Mouse (Mus musculus) stomach, embryonic 16.5 days (tissue): Measurements from ENCODE around the gene Pum1. TPM values are rescaled to one million over a fixed set of nuclear protein-coding genes. Genes with fewer than 3 reads are reported as not detected.

Experiments
- ATAC-seq: fragments of 200-750 bp; cut with Nextera tagmentation; 2 replicates; pipeline ENCODE4 v1.8.0; 2017; ENCODE audit warnings: moderate number of reproducible peaks, moderate TSS enrichment; ENCODE audit not compliant: insufficient read depth, low FRiP score
- H3K27ac ChIP-seq: fragments of 300-500 bp; sonication (generic); 2 replicates; pipeline ENCODE4 v1.5.1; 2014; ENCODE audit warnings: low read length
- H3K27me3 ChIP-seq: fragments of 300-500 bp; sonication (generic); 2 replicates; pipeline ENCODE4 v1.6.1; 2014; ENCODE audit warnings: low read length, control low read depth, mixed read lengths; ENCODE audit not compliant: control insufficient read depth, insufficient read depth
- H3K36me3 ChIP-seq: fragments of 300-500 bp; sonication (generic); 2 replicates; pipeline ENCODE4 v1.6.1; 2014; ENCODE audit warnings: low read length; ENCODE audit not compliant: control insufficient read depth, insufficient read depth
- H3K4me1 ChIP-seq: fragments of 300-500 bp; sonication (generic); 2 replicates; pipeline ENCODE4 v1.6.1; 2014; ENCODE audit warnings: low read length, control low read depth, mixed read lengths; ENCODE audit not compliant: control insufficient read depth, insufficient read depth
- H3K4me2 ChIP-seq: fragments of 300-500 bp; sonication (generic); 2 replicates; pipeline ENCODE4 v1.6.1; 2014; ENCODE audit warnings: low read depth, low read length, mixed read lengths
- H3K4me3 ChIP-seq: fragments of 300-500 bp; sonication (generic); replicated peaks from 2 replicates; pipeline ENCODE4 v1.5.1; 2014; ENCODE audit warnings: mild to moderate bottlenecking, low read length
- H3K9ac ChIP-seq: fragments of 300-500 bp; sonication (generic); 2 replicates; pipeline ENCODE4 v1.6.1; 2014; ENCODE audit warnings: low read length
- H3K9me3 ChIP-seq: fragments of 300-500 bp; sonication (generic); replicated peaks from 2 replicates; pipeline ENCODE4 v1.6.1; 2016; ENCODE audit warnings: low read length, control low read depth; ENCODE audit not compliant: control insufficient read depth
- WGBS: fragments of 180-500 bp; shearing (Covaris S2); extraction: QIAGEN DNeasy Blood & Tissue Kit; methylation state at CpG from one replicate; pipeline ENCODE4 v1.1.7; 2014; 5-methylcytosine and 5-hydroxymethylcytosine counted together
- polyA plus RNA-seq: library from polyadenylated mRNA; unstranded; fragments of >200 nt; fragmentation: Nextera tagmentation; extraction: Ambion mirVana; gene quantifications from 2 replicates; pipeline ENCODE4 v1.2.1, GENCODE M21; 2015

Pum1 gene
- polyA plus RNA-seq, 1 experiment from 2014 or later: 73.3 TPM

- Histone ChIP-seq H3K9ac (peak overlapping the region; percentile 37; the same call in 1 of the 2 replicates), H3K4me1 (peaks cover 43% of the 10 kb centered on the region)
Observed at GRCm38 (mm10) chr4:130797201-130798051, 134.3 kb downstream of the Pum1 start.

GRCm38 (mm10) chr4:130798416-130798815, 135.3 kb downstream of the Pum1 start:
- 50% methylated on average over 1 of the region's 1 CpGs for WGBS
- Histone ChIP-seq H3K9ac (peak overlapping the region; percentile 40; the same call in 1 of the 2 replicates), H3K36me3 (no peaks in the 10 kb centered on the region), H3K4me1 (peaks cover 43% of the 10 kb centered on the region), H3K27ac (peak overlapping the region; percentile 31), H3K4me2 (no peak overlapping the region), H3K27me3 (no peaks in the 10 kb centered on the region), H3K9me3 (no peaks in the 10 kb centered on the region), H3K4me3 (no peak overlapping the region)
- ATAC-seq: no peak

More at GRCm38 (mm10) chr4:130797201-130798051, 134.3 kb downstream of the Pum1 start:
- Histone ChIP-seq H3K9me3 (no peaks in the 10 kb centered on the region), H3K4me2 (peak overlapping the region; percentile 14; the same call in 1 of the 2 replicates), H3K27ac (peak overlapping the region; percentile 42), H3K27me3 (no peaks in the 10 kb centered on the region), H3K4me3 (no peak overlapping the region), H3K36me3 (no peaks in the 10 kb centered on the region)
- no peak for ATAC-seq
- WGBS: 35% methylated on average over 15 of the region's 15 CpGs

- H3K4me1 ChIP-seq: peaks cover 42% of the 10 kb centered on the region
- ATAC-seq: 0 out of 2 replicates have a peak, but pooled peaks have one; percentile 32
Observed at GRCm38 (mm10) chr4:130799118-130799517, 136.0 kb downstream of the Pum1 start.

GRCm38 (mm10) chr4:130799582-130799981, 136.5 kb downstream of the Pum1 start:
- Histone ChIP-seq H3K4me1 (peaks cover 42% of the 10 kb centered on the region), H3K9me3 (no peaks in the 10 kb centered on the region), H3K9ac (peak overlapping the region; percentile 7; the same call in 1 of the 2 replicates), H3K36me3 (no peaks in the 10 kb centered on the region), H3K27me3 (no peaks in the 10 kb centered on the region), H3K4me3 (no peak overlapping the region), H3K4me2 (no peak overlapping the region), H3K27ac (no peak overlapping the region)
- 56% methylated on average over 5 of the region's 5 CpGs for WGBS
- ATAC-seq: no peak

More at GRCm38 (mm10) chr4:130799118-130799517, 136.0 kb downstream of the Pum1 start:
- Histone ChIP-seq H3K9ac (peak overlapping the region; percentile 7; the same call in 1 of the 2 replicates), H3K27me3 (no peaks in the 10 kb centered on the region), H3K4me3 (no peak overlapping the region), H3K27ac (no peak overlapping the region), H3K4me2 (no peak overlapping the region), H3K9me3 (no peaks in the 10 kb centered on the region), H3K36me3 (no peaks in the 10 kb centered on the region)
- 32% methylated on average over 4 of the region's 4 CpGs for WGBS

- no peaks in the 10 kb centered on the region for H3K9me3 ChIP-seq
- peaks cover 48% of the 10 kb centered on the region for H3K4me1 ChIP-seq
- WGBS: 83% methylated on average over 6 of the region's 6 CpGs
- ATAC-seq: no peak
- no peak overlapping the region for H3K4me3 ChIP-seq
- no peak overlapping the region for H3K27ac ChIP-seq
- H3K4me2 ChIP-seq: no peak overlapping the region
- H3K27me3 ChIP-seq: no peaks in the 10 kb centered on the region
- H3K9ac ChIP-seq: no peak overlapping the region
- no peaks in the 10 kb centered on the region for H3K36me3 ChIP-seq
Observed at GRCm38 (mm10) chr4:130800147-130800546, 137.0 kb downstream of the Pum1 start.

GRCm38 (mm10) chr4:130801198-130801597, 138.1 kb downstream of the Pum1 start:
- no peak overlapping the region for H3K9ac ChIP-seq
- no peaks in the 10 kb centered on the region for H3K9me3 ChIP-seq
- H3K4me2 ChIP-seq: no peak overlapping the region
- H3K27me3 ChIP-seq: no peaks in the 10 kb centered on the region
- peak overlapping the region; percentile 79; the same call in 1 of the 2 replicates for H3K27ac ChIP-seq
- H3K4me3 ChIP-seq: no peak overlapping the region
- H3K4me1 ChIP-seq: peaks cover 51% of the 10 kb centered on the region
- no peaks in the 10 kb centered on the region for H3K36me3 ChIP-seq
- WGBS: 86% methylated on average over 5 of the region's 5 CpGs
- ATAC-seq: no peak

- H3K4me2 ChIP-seq: peak overlapping the region; percentile 26; the same call in 1 of the 2 replicates
- no peaks in the 10 kb centered on the region for H3K36me3 ChIP-seq
- no peak overlapping the region for H3K4me3 ChIP-seq
- no peaks in the 10 kb centered on the region for H3K9me3 ChIP-seq
- H3K9ac ChIP-seq: no peak overlapping the region
- peaks cover 48% of the 10 kb centered on the region for H3K4me1 ChIP-seq
- WGBS: 54% methylated on average over 10 of the region's 10 CpGs
- peak overlapping the region; percentile 79 for H3K27ac ChIP-seq
- H3K27me3 ChIP-seq: no peaks in the 10 kb centered on the region
- ATAC-seq: peak; percentile 51; the same call in 1 of the 2 replicates
Observed at GRCm38 (mm10) chr4:130801624-130802329, 138.7 kb downstream of the Pum1 start.

GRCm38 (mm10) chr4:130803591-130803990, 140.5 kb downstream of the Pum1 start:
- WGBS: 89% methylated on average over 2 of the region's 2 CpGs
- no peak overlapping the region for H3K4me3 ChIP-seq
- no peak for ATAC-seq

GRCm38 (mm10) chr4:130804292-130804691, 141.2 kb downstream of the Pum1 start:
- no peaks in the 10 kb centered on the region for H3K9me3 ChIP-seq
- no peaks in the 10 kb centered on the region for H3K27me3 ChIP-seq
- H3K36me3 ChIP-seq: no peaks in the 10 kb centered on the region
- ATAC-seq: no peak
- H3K4me3 ChIP-seq: no peak overlapping the region
- no peak overlapping the region for H3K27ac ChIP-seq
- peaks cover 28% of the 10 kb centered on the region for H3K4me1 ChIP-seq
- H3K9ac ChIP-seq: no peak overlapping the region
- H3K4me2 ChIP-seq: no peak overlapping the region
- 45% methylated on average over 2 of the region's 2 CpGs for WGBS

More at GRCm38 (mm10) chr4:130803591-130803990, 140.5 kb downstream of the Pum1 start:
- Histone ChIP-seq H3K9ac (no peak overlapping the region), H3K27me3 (no peaks in the 10 kb centered on the region), H3K27ac (no peak overlapping the region), H3K4me2 (no peak overlapping the region), H3K36me3 (no peaks in the 10 kb centered on the region), H3K9me3 (no peaks in the 10 kb centered on the region), H3K4me1 (peaks cover 35% of the 10 kb centered on the region)
